Mouse (Mus musculus) testis, adult 2 months (tissue): ENCODE measurements at regions not wholly inside any gene's neighbourhood (a gene's known extent, or its start where the extent isn't known, plus 50 kb on each side); places are given as distances from the start of the nearest gene placed in this dataset.

Experiments
- H3K27ac ChIP-seq: fragments of 200-500 bp; 2 replicates; pipeline ENCODE4 v1.5.1; 2012; ENCODE audit warnings: low read depth, low read length; ENCODE audit not compliant: control insufficient read depth, insufficient read depth
- H3K27me3 ChIP-seq: fragments of 200-500 bp; 2 replicates; pipeline ENCODE4 v1.6.1; 2012; ENCODE audit warnings: mild to moderate bottlenecking, low read length, moderate library complexity; ENCODE audit not compliant: control insufficient read depth, insufficient read depth
- H3K36me3 ChIP-seq: fragments of 200-500 bp; 2 replicates; pipeline ENCODE4 v1.6.1; 2012; ENCODE audit warnings: mild to moderate bottlenecking, low read length; ENCODE audit not compliant: control insufficient read depth, insufficient read depth
- H3K4me1 ChIP-seq: fragments of 200-500 bp; 2 replicates; pipeline ENCODE4 v1.6.1; 2012; ENCODE audit warnings: low read length; ENCODE audit not compliant: control insufficient read depth, insufficient read depth
- H3K4me3 ChIP-seq: fragments of 200-500 bp; 2 replicates; pipeline ENCODE4 v1.5.1; 2012; ENCODE audit warnings: low read depth, mild to moderate bottlenecking, low read length, moderate library complexity, mixed read lengths; ENCODE audit not compliant: control insufficient read depth
- CTCF ChIP-seq: fragments of 200-500 bp; IDR thresholded peaks from 2 replicates; pipeline ENCODE4 v1.5.1; 2012; ENCODE audit warnings: low read depth, mild to moderate bottlenecking, inconsistent platforms, low read length, moderate library complexity; ENCODE audit not compliant: control insufficient read depth, insufficient read depth, insufficient replicate concordance
- POLR2A ChIP-seq: fragments of 200-500 bp; IDR thresholded peaks from 2 replicates; pipeline ENCODE4 v1.6.1; 2012; ENCODE audit warnings: low read depth, mild to moderate bottlenecking, inconsistent platforms, low read length, moderate library complexity; ENCODE audit not compliant: control insufficient read depth

DNA sequence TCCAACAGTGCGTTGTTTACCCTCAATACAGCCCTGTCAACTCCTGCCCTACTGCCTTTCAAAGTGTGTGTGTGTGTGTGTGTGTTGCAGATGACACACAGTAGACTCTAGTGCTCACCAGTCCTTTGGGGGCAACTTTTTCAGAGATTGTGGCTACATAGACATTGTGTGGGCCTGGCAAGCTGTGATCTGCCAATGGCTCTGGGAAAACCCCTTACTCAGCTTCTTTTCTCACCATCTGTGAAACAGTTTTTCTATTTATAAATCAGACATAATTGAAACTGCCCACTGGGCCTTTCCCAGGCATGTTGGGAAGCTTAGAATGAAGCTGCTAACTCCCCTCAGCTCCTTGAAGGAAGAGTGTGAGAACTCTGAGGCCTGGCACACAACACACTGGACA lies 369.7 kb upstream of the Fam92a start:
- H3K27me3 ChIP-seq: no peaks in the 10 kb centered on the region
- no peak overlapping the region for H3K4me3 ChIP-seq
- no peak for TF ChIP-seq CTCF
- no peak overlapping the region for H3K27ac ChIP-seq
- H3K36me3 ChIP-seq: no peaks in the 10 kb centered on the region
- H3K4me1 ChIP-seq: no peaks in the 10 kb centered on the region

DNA sequence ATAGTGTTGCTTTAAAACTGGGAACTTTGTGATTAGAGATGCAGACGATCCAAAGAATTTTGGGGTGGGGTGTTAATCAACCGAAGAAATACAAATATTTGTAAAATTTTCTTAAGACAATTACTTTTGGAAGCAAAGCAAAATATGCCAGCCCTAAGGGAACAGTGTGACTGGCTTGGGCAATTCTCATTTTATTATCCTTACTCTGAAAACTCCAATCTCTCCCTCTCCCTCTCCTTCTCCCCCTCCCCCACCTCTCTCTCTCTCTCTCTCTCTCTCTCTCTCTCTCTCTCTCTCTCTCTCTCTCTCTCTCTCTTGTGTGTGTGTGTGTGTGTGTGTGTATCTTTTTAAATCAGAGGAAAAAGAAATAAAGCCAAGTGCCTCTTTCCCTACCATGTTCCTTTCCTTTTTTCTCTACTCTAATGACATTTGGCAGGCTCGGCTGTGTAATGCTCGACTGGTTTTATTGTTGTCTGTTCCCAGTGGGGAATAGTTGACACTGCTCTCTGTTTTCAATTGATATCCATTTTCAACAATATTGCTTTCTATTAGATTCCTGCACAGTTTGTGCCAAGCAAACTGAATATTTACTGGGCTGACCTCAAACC lies 367.5 kb upstream of the Fam92a start:
- TF ChIP-seq CTCF: no peak
- no peak for TF ChIP-seq POLR2A
- H3K4me3 ChIP-seq: no peak overlapping the region

DNA sequence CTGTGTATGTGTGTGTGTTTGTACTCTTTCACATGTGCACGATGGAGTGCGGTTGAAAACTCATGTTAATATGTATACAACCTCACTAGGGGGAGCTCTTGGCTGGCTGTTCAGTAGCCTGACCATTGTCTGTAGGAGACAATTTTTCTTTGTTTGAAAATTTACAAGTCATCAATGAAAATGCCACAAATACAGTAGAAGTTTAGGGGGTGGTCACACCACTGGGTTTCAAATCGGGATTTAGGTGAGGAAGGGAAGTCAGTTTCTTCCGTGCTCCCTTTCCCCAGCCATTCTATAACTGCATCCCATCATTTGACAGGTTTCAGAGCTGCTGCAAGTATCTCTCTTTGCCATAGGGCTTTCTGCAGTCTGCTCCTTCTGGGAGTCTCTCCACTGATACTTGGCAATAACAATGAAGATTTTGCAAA lies 366.9 kb upstream of the Fam92a start:
- H3K4me3 ChIP-seq: no peak overlapping the region

More for the DNA sequence above, 367.5 kb upstream of the Fam92a start:
- no peaks in the 10 kb centered on the region for H3K27me3 ChIP-seq
- no peaks in the 10 kb centered on the region for H3K36me3 ChIP-seq
- no peaks in the 10 kb centered on the region for H3K4me1 ChIP-seq
- no peak overlapping the region for H3K27ac ChIP-seq

DNA sequence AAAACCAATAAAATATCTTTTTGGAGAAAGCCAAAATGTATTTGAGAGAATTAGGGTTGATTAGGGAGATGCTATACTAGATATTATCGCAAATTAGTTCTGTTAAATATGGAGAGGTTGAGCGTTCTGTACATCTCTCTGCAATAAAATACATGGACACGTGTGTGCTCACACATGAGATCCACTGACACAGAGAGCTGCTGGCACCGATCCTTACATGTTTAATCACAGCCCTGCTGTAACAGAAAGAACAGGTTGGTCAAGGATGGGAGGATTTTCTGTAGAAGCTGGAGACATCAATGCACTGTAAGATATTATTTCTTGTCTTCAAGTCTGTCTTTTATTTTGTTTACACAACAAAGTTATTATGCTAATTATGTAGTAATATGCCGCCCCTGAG lies 366.2 kb upstream of the Fam92a start:
- H3K27me3 ChIP-seq: no peaks in the 10 kb centered on the region
- TF ChIP-seq CTCF (no peak), POLR2A (no peak)
- no peak overlapping the region for H3K27ac ChIP-seq
- no peaks in the 10 kb centered on the region for H3K4me1 ChIP-seq
- no peak overlapping the region for H3K4me3 ChIP-seq
- no peaks in the 10 kb centered on the region for H3K36me3 ChIP-seq

More for the DNA sequence above, 366.9 kb upstream of the Fam92a start:
- H3K4me1 ChIP-seq: no peaks in the 10 kb centered on the region
- no peak overlapping the region for H3K27ac ChIP-seq
- no peaks in the 10 kb centered on the region for H3K27me3 ChIP-seq
- TF ChIP-seq CTCF: no peak
- no peak for TF ChIP-seq POLR2A
- no peaks in the 10 kb centered on the region for H3K36me3 ChIP-seq

DNA sequence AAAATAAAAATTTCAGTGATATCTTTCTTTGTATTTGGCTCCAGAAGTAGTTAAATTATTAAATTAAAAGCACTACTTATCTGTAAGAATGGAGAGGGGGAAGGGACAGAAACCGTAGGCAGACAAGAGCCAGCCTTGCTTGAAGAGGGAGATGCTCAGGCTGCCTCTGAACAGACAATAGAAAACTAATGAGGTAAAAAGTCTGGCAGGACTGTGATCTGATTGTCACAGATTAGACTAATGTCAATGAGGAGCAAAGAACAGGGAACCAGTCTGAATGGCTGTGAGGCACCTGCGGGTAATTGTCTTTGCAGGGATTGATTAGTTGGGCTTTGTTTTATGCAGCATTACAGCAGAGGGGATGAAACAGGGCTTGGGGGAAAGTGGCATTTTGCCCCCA lies 362.3 kb upstream of the Fam92a start:
- TF ChIP-seq POLR2A: no peak
- no peak overlapping the region for H3K27ac ChIP-seq

DNA sequence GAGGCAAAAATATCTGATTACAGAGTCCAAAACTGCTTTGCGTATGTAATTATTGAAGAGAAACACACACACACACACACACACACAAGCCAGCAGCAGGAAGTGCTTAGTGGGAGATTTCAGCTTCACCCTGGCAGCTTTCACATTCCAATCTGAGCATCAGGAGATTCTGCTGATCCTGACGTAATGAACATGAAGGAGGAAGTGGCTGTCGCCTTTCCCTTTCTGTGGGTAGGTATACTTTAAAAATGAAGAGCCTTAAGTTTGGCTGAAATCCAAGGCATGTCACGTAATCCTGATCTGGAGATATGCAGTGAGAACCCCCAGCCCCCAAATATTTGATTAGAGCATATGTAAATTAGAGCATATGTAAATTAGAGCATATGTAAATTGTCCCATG lies 361.1 kb upstream of the Fam92a start:
- no peak overlapping the region for H3K4me3 ChIP-seq
- no peak overlapping the region for H3K27ac ChIP-seq
- H3K36me3 ChIP-seq: no peaks in the 10 kb centered on the region
- no peaks in the 10 kb centered on the region for H3K27me3 ChIP-seq
- TF ChIP-seq POLR2A (no peak), CTCF (no peak)
- H3K4me1 ChIP-seq: no peaks in the 10 kb centered on the region

More for the DNA sequence above, 362.3 kb upstream of the Fam92a start:
- Histone ChIP-seq H3K36me3 (no peaks in the 10 kb centered on the region), H3K4me1 (no peaks in the 10 kb centered on the region), H3K27me3 (no peaks in the 10 kb centered on the region), H3K4me3 (no peak overlapping the region)

DNA sequence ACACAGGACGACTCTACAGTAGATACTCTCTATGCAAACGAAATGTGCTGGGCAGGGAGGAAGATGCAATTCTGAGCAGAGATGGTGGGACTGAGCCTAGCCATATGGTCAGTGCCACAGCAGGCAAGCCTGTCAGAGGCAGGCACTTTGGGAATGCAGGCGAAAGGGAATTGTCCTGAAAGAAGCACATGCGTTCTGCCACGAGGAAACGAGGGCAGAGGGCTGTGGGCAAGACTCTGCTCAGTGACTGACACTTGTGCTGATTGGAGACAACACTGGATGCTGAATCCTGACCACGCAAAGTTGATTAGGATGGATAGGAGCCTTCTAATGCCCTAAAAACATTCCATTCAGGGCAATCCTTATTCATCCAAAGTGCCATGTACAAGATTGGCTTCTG lies 350.5 kb upstream of the Fam92a start:
- TF ChIP-seq POLR2A: no peak
- no peak for TF ChIP-seq CTCF
- no peaks in the 10 kb centered on the region for H3K4me1 ChIP-seq
- no peaks in the 10 kb centered on the region for H3K36me3 ChIP-seq
- no peak overlapping the region for H3K4me3 ChIP-seq
- H3K27me3 ChIP-seq: no peaks in the 10 kb centered on the region
- H3K27ac ChIP-seq: no peak overlapping the region

DNA sequence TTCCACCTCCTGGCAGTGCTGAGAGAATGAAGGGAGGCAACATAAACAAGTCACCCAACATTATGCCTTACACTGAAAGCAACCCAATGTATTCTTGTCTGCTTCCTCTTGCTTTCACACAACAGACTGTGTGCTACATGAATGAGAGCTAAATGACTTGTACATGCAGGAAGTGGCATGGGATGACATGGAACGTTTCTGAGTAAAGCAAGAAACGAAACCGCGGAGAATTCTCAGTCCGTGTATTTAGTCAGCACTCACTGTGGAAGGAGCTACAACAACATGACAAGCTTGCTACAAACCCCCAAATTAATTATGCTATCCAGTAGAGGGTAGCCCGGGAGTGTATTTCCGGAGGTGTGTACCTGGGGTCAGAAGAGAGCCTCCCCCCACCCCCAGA lies 349.4 kb upstream of the Fam92a start:
- H3K4me1 ChIP-seq: no peaks in the 10 kb centered on the region
- no peaks in the 10 kb centered on the region for H3K27me3 ChIP-seq
- H3K27ac ChIP-seq: no peak overlapping the region
- TF ChIP-seq CTCF: no peak
- no peak for TF ChIP-seq POLR2A
- no peak overlapping the region for H3K4me3 ChIP-seq
- no peaks in the 10 kb centered on the region for H3K36me3 ChIP-seq

DNA sequence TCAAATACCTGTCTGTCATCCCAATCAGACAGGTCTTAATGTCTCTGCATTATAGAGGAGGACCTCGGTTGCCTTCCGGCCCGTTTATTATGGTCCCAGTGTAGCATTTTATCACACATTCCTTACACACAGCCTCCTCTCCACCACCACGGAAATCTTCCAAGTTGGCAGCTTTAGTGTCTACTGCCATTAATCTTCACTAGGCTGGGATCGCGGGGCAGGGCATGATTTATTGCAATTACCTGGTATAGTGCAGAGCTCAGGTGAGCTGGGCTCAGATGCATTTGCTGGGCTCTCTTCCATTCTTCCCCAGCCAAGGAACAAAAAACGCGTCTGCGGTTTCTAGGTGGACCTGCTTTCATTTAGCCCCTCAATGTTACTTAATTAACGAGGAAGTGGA lies 344.7 kb upstream of the Fam92a start:
- no peak overlapping the region for H3K27ac ChIP-seq

More for the DNA sequence above, 344.7 kb upstream of the Fam92a start:
- TF ChIP-seq CTCF: no peak
- TF ChIP-seq POLR2A: no peak
- H3K4me3 ChIP-seq: no peak overlapping the region
- no peaks in the 10 kb centered on the region for H3K27me3 ChIP-seq
- H3K4me1 ChIP-seq: no peaks in the 10 kb centered on the region
- no peaks in the 10 kb centered on the region for H3K36me3 ChIP-seq
